Mouse (Mus musculus): ENCODE data around the gene Ctsz.

DNA sequence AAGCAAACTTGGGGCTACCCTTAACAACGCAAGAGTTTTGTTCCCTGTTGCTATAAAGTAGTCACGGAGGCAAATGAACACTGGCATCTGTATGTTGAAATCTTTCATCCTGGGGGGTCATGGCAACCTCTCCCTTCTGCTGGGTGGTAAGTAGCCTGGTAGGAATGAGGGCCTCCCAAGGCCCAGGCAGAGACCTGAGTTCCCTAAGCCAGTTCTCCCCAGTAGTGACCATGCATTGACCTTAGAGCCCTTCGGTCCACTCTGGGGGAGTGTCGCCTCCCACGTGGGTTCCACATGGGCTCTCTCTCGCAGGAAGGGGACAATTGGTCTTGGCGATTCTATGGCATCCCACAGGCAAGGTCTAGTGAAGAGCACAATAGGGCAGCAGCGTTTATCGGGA lies 1.1 kb upstream of the Ctsz start:
- TF ChIP-seq EP300 (IDR thresholded peaks at IDR 0.05; ENCODE audit: insufficient read depth, low read depth, low read length) (no peak), CTCF (IDR thresholded peaks at IDR 0.05; ENCODE audit: low read depth, low read length) (no peak), POLR2A (IDR thresholded peaks at IDR 0.05; ENCODE audit: insufficient read depth, low read length) (no peak)

All from ES-Bruce4 (cell line).